ENCODE assay signal across 11 mouse cellular contexts in the genomic region with DNA sequence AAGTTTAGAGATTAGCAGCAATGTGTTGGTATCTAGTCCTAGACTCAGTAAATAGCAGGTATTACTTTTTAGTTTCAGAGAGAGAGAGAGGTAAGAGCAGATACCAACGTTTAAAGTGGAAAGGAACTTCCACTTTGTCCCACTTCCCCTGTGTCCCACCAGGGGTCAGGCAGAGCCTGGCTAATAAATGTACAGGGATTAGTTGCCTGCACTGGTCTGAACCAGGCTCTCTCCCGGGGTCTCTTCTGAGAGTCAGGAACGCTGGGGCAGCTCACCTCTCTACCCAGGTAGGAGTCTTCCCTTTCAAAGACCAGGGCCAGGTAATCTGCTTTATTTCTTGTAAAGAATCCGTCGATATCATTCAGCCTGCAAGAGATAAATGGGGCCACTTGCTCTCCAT. TPM values are rescaled to one million over a fixed set of nuclear protein-coding genes. Genes with fewer than 3 reads are reported as not detected.
DNase-seq lines count a peak whose midpoint lies in the region; ATAC-seq and TF ChIP-seq lines count a peak whose summit lies in the region.
"Had no signal": no experiment of that assay in that cellular context is flagged by ENCODE, and none has a peak within 500 bp of the region (broad histone marks: within the 10 kb centered on the region; RNA-seq: fewer than 3 reads in every experiment).

No protein-coding gene starts in this region.

- WGBS in kidney, embryonic 15.5 days: 70% methylated on average over 5 of the region's 5 CpGs
- WGBS in neural tube, embryonic 15.5 days: 62% methylated on average over 5 of the region's 5 CpGs

- peak; percentile 79 for TF ChIP-seq RAD21 in CH12.LX (IDR thresholded peaks at IDR 0.05; ENCODE audit: low read depth, low read length)

- in situ Hi-C loops in CH12.LX (cut with MboI; ENCODE audit: low pct_ligation_motif_present, low pct_unique_long_range_greater_than_20kb, low sequenced_read_pairs): no loop called here

- peaks cover 48% of the 10 kb centered on the region for H3K36me3 ChIP-seq in kidney, embryonic 15.5 days
- H3K36me3 ChIP-seq in CH12.LX (replicated peaks in 1 of 2; ENCODE audit: control insufficient read depth in 1 of 2, insufficient read depth in 1 of 2, low read length in 1 of 2): peaks cover 24 to 79% of the 10 kb centered on the region in 2 experiments
- H3K36me3 ChIP-seq in neural tube, embryonic 15.5 days: peaks cover 33% of the 10 kb centered on the region

- TF ChIP-seq CTCF in CH12.LX (conservative IDR thresholded peaks at IDR 0.05 in 1 of 2, IDR thresholded peaks at IDR 0.05 in 1 of 2; ENCODE audit: low read depth in 2 of 2, low read length in 2 of 2): peak in 1 of 2 experiments; percentile 68; a peak in 3 of 4 replicates

- dilution Hi-C loops in CH12.LX (cut with MboI; ENCODE audit: extremely low pct_ligation_motif_present, extremely low pct_unique_long_range_greater_than_20kb, low sequenced_read_pairs): no loop called here

- no peaks in the 10 kb centered on the region for H3K79me2 ChIP-seq in CH12.LX (replicated peaks; ENCODE audit: control insufficient read depth, extremely low read depth, insufficient read depth, poor library complexity, severe bottlenecking)

- H3K27me3 ChIP-seq in kidney, embryonic 15.5 days: no peaks in the 10 kb centered on the region
- no peaks in the 10 kb centered on the region for H3K27me3 ChIP-seq in CH12.LX (replicated peaks)
- H3K27me3 ChIP-seq in neural tube, embryonic 15.5 days (replicated peaks): no peaks in the 10 kb centered on the region
- H3K27me3 ChIP-seq: embryonic facial prominence, embryonic 12.5 days; heart, embryonic 15.5 days; Patski had no signal

- no peak for TF ChIP-seq EP300 in CH12.LX (IDR thresholded peaks at IDR 0.05; ENCODE audit: low read length)

- no peaks in the 10 kb centered on the region for H3K9me3 ChIP-seq in kidney, embryonic 15.5 days (replicated peaks)
- H3K9me3 ChIP-seq in CH12.LX (replicated peaks; ENCODE audit: low read length): peaks cover 3% of the 10 kb centered on the region
- no peaks in the 10 kb centered on the region for H3K9me3 ChIP-seq in neural tube, embryonic 15.5 days (replicated peaks)
- H3K9me3 ChIP-seq: embryonic facial prominence, embryonic 12.5 days; heart, embryonic 15.5 days had no signal

- no peaks in the 10 kb centered on the region for H3K4me1 ChIP-seq in kidney, embryonic 15.5 days
- H3K4me1 ChIP-seq in CH12.LX (ENCODE audit: control insufficient read depth in 1 of 2, insufficient read depth in 2 of 2): no peaks in the 10 kb centered on the region
- peaks cover 10% of the 10 kb centered on the region for H3K4me1 ChIP-seq in neural tube, embryonic 15.5 days
- H3K4me1 ChIP-seq: embryonic facial prominence, embryonic 12.5 days had no signal

- no peak overlapping the region for H3K27ac ChIP-seq in kidney, embryonic 15.5 days
- no peak overlapping the region for H3K27ac ChIP-seq in CH12.LX (ENCODE audit: insufficient read depth, low read depth)
- no peak overlapping the region for H3K27ac ChIP-seq in neural tube, embryonic 15.5 days (replicated peaks)
- H3K27ac ChIP-seq: embryonic facial prominence, embryonic 12.5 days; heart, embryonic 15.5 days had no signal

- DNase-seq in kidney, adult 11 months: no peak
- DNase-seq in 3T3-L1 (ENCODE audit: low read depth, low spot score) (peak; percentile 31), CH12.LX (ENCODE audit: extremely low read depth) (no peak)
- peak; percentile 20 for DNase-seq in forelimb bud, embryonic 11.5 days (ENCODE audit: low read depth, low spot score)
- no peak for DNase-seq in adrenal gland, adult (ENCODE audit: inconsistent age in 2 of 2, low spot score in 1 of 2)

- TF ChIP-seq POLR2A in CH12.LX (IDR thresholded peaks at IDR 0.05; ENCODE audit: low read depth, low read length): no peak

- no peak overlapping the region for H3K9ac ChIP-seq in kidney, embryonic 15.5 days
- no peak overlapping the region for H3K9ac ChIP-seq in CH12.LX (ENCODE audit: insufficient read depth, low read depth)
- no peak overlapping the region for H3K9ac ChIP-seq in neural tube, embryonic 15.5 days (replicated peaks)
- H3K9ac ChIP-seq: embryonic facial prominence, embryonic 12.5 days; heart, embryonic 15.5 days had no signal

- H3K4me3 ChIP-seq in kidney, embryonic 15.5 days (replicated peaks): no peak overlapping the region
- no peak overlapping the region for H3K4me3 ChIP-seq in CH12.LX (replicated peaks in 1 of 3; ENCODE audit: low read depth in 2 of 3, low read length in 2 of 3, poor library complexity in 1 of 3)
- H3K4me3 ChIP-seq in neural tube, embryonic 15.5 days (replicated peaks): no peak overlapping the region
- H3K4me3 ChIP-seq: embryonic facial prominence, embryonic 12.5 days; heart, embryonic 15.5 days had no signal

- H3K4me2 ChIP-seq in kidney, embryonic 15.5 days: no peak overlapping the region
- H3K4me2 ChIP-seq in CH12.LX (ENCODE audit: insufficient read depth, low read depth, poor library complexity, severe bottlenecking): no peak overlapping the region
- H3K4me2 ChIP-seq in neural tube, embryonic 15.5 days: no peak overlapping the region
- H3K4me2 ChIP-seq: embryonic facial prominence, embryonic 12.5 days; heart, embryonic 15.5 days had no signal

- ATAC-seq in kidney, embryonic 15.5 days (replicated peaks; ENCODE audit: low FRiP score): peak; percentile 67; the same call in 1 of the 2 replicates
- no peak for ATAC-seq in neural tube, embryonic 15.5 days (ENCODE audit: low FRiP score)
- ATAC-seq: intestine, embryonic 16.5 days; Patski had no signal

TF ChIP-seq in CH12.LX, 34 proteins besides CTCF, POLR2A, EP300 and RAD21:
- TF ChIP-seq USF2 (conservative IDR thresholded peaks at IDR 0.05; ENCODE audit: low read depth, low read length) (no peak), SMC3 (IDR thresholded peaks at IDR 0.05; ENCODE audit: low read depth, low read length) (peak; percentile 69), HCFC1 (IDR thresholded peaks at IDR 0.05; ENCODE audit: low read depth, low read length) (no peak), ZC3H11A (IDR thresholded peaks at IDR 0.05; ENCODE audit: low read depth, low read length) (peak; percentile 20; the same call in 1 of the 2 replicates), SIN3A (IDR thresholded peaks at IDR 0.05; ENCODE audit: low read length) (no peak), RCOR1 (conservative IDR thresholded peaks at IDR 0.05; ENCODE audit: low read depth, low read length) (no peak), MEF2A (IDR thresholded peaks at IDR 0.05; ENCODE audit: borderline replicate concordance, low read depth, low read length) (no peak)

RNA-seq across cellular contexts. Expression of a gene that starts 20.8 kb away (rescaled TPM):
- 28.2 and 29.4 TPM in 2 replicates for polyA plus RNA-seq in kidney, embryonic 15.5 days (2015; fragmentation: Nextera tagmentation; extraction: Ambion mirVana)
- total RNA-seq in CH12.LX (2012; rRNA removed) (11.9 and 13.7 TPM in 2 replicates), CH12.LX (2014; rRNA removed) (7.9 and 8.6 TPM in 2 replicates)
- 11.6 and 12.5 TPM in 2 replicates for polyA plus RNA-seq in CH12.LX (2012; ENCODE audit: insufficient read length, low read depth)
- 20.4 and 22.7 TPM in 2 replicates for polyA plus RNA-seq in neural tube, embryonic 15.5 days (2015; fragmentation: Nextera tagmentation; extraction: Ambion mirVana)

RNA-seq across cellular contexts. Expression of a gene that starts 40.4 kb away (rescaled TPM):
- not detected in 2 replicates for polyA plus RNA-seq in kidney, embryonic 15.5 days (2015; fragmentation: Nextera tagmentation; extraction: Ambion mirVana)
- total RNA-seq in CH12.LX (2012; rRNA removed) (not detected in 2 replicates), CH12.LX (2014; rRNA removed) (not detected in 2 replicates)
- not detected in 2 replicates for polyA plus RNA-seq in CH12.LX (2012; ENCODE audit: insufficient read length, low read depth)
- 3.5 and 5.0 TPM in 2 replicates for polyA plus RNA-seq in neural tube, embryonic 15.5 days (2015; fragmentation: Nextera tagmentation; extraction: Ambion mirVana)
- polyA plus RNA-seq: heart, embryonic 15.5 days; Patski had no signal

Comparison
In these comparisons a context has a peak if more than half of its experiments do, and no peak if none do; other contexts are left out.
1. DNase-seq: peak in 3T3-L1 (single experiment) and forelimb bud, embryonic 11.5 days (single experiment); none in kidney, adult 11 months (single experiment), CH12.LX (single experiment) and adrenal gland, adult (0 of 2).